Mouse (Mus musculus) CH12.LX (cell line): ENCODE measurements around the gene Tmem87b. TPM values are rescaled to one million over a fixed set of nuclear protein-coding genes. Genes with fewer than 3 reads are reported as not detected.
A peak's percentile ranks its signal among the peaks of the same experiment; 100 is the strongest.

Experiments
- DNase-seq: peaks from one replicate; pipeline ENCODE4 v3.0.0-alpha.2; 2013; ENCODE audit errors: extremely low read depth
- H3K27ac ChIP-seq: 2 replicates; pipeline ENCODE4 v1.5.1; 2012; ENCODE audit warnings: low read depth, mild to moderate bottlenecking, control low read depth, moderate library complexity; ENCODE audit not compliant: insufficient read depth
- H3K27me3 ChIP-seq: replicated peaks from 2 replicates; pipeline ENCODE3; 2012; ENCODE audit warnings: inconsistent platforms
- H3K36me3 ChIP-seq, 2 experiments: replicated peaks in 1 of 2; 2 replicates each; pipeline versions ENCODE3 to v1.6.1; 2012; ENCODE audit warnings: inconsistent platforms in 1 of 2, low read length in 1 of 2, mild to moderate bottlenecking in 1 of 2, mixed read lengths in 1 of 2, moderate library complexity in 1 of 2; ENCODE audit not compliant: control insufficient read depth in 1 of 2, insufficient read depth in 1 of 2
- H3K4me1 ChIP-seq, 2 experiments: 2 replicates each; pipeline ENCODE4 v1.6.1; 2012; ENCODE audit warnings: inconsistent platforms in 1 of 2, moderate library complexity in 1 of 2; ENCODE audit not compliant: insufficient read depth in 2 of 2, control insufficient read depth in 1 of 2
- H3K4me2 ChIP-seq: 2 replicates; pipeline ENCODE4 v1.6.1; 2012; ENCODE audit warnings: low read depth, mild to moderate bottlenecking, control low read depth; ENCODE audit not compliant: poor library complexity, insufficient read depth, severe bottlenecking
- H3K4me3 ChIP-seq, 3 experiments: fragments of 150-350 bp in 1 of 3; sonication (generic) in 1 of 3; replicated peaks in 1 of 3; 2 replicates each; pipeline versions ENCODE3 to v1.5.1; 2011 to 2012; ENCODE audit warnings: low read depth in 2 of 3, low read length in 2 of 3, mild to moderate bottlenecking in 2 of 3, moderate library complexity in 2 of 3, control low read depth in 1 of 3, improper control_type of control experiment in 1 of 3, inconsistent platforms in 1 of 3, mixed read lengths in 1 of 3; ENCODE audit not compliant: poor library complexity in 1 of 3
- H3K79me2 ChIP-seq: replicated peaks from 2 replicates; pipeline ENCODE4 v1.6.1; 2012; ENCODE audit warnings: mild to moderate bottlenecking, moderate library complexity; ENCODE audit not compliant: control insufficient read depth, poor library complexity, insufficient read depth, severe bottlenecking; ENCODE audit errors: extremely low read depth
- H3K9ac ChIP-seq: 2 replicates; pipeline ENCODE4 v1.6.1; 2012; ENCODE audit warnings: low read depth, mild to moderate bottlenecking, control low read depth, moderate library complexity; ENCODE audit not compliant: insufficient read depth
- H3K9me3 ChIP-seq: replicated peaks from 2 replicates; pipeline ENCODE3; 2012; ENCODE audit warnings: low read length, inconsistent platforms, mixed read lengths
- BHLHE40 ChIP-seq: IDR thresholded peaks from 2 replicates; pipeline ENCODE4 v1.6.1; 2011; ENCODE audit warnings: mild to moderate bottlenecking, low read depth, low read length, improper control_type of control experiment
- CHD1 ChIP-seq: IDR thresholded peaks from 2 replicates; pipeline ENCODE4 v1.6.1; 2012; ENCODE audit warnings: low read depth, low read length, improper control_type of control experiment, inconsistent platforms
- CHD2 ChIP-seq: IDR thresholded peaks from 2 replicates; pipeline ENCODE4 v1.6.1; 2011; ENCODE audit warnings: low read length, improper control_type of control experiment
- CTCF ChIP-seq, 2 experiments: IDR thresholded peaks in 1 of 2; conservative IDR thresholded peaks in 1 of 2; 2 replicates each; pipeline ENCODE4 v1.5.1; 2011 to 2012; ENCODE audit warnings: low read depth in 2 of 2, low read length in 2 of 2, improper control_type of control experiment in 1 of 2, inconsistent platforms in 1 of 2, mild to moderate bottlenecking in 1 of 2, moderate library complexity in 1 of 2
- E2F4 ChIP-seq: IDR thresholded peaks from 2 replicates; pipeline ENCODE4 v1.6.1; 2011; ENCODE audit warnings: low read depth, low read length, improper control_type of control experiment; ENCODE audit not compliant: insufficient replicate concordance
- ELF1 ChIP-seq: IDR thresholded peaks from 2 replicates; pipeline ENCODE4 v1.6.1; 2014; ENCODE audit warnings: low read depth, mild to moderate bottlenecking, inconsistent platforms, low read length, improper control_type of control experiment
- EP300 ChIP-seq: IDR thresholded peaks from 2 replicates; pipeline ENCODE4 v1.6.1; 2011; ENCODE audit warnings: low read length, improper control_type of control experiment
- ETS1 ChIP-seq: conservative IDR thresholded peaks from 2 replicates; pipeline ENCODE4 v1.6.1; 2012; ENCODE audit warnings: low read depth, mild to moderate bottlenecking, inconsistent platforms, low read length, improper control_type of control experiment, moderate library complexity
- GABPA ChIP-seq: IDR thresholded peaks from 2 replicates; pipeline ENCODE4 v1.6.1; 2012; ENCODE audit warnings: low read depth, low read length, improper control_type of control experiment, inconsistent platforms; ENCODE audit not compliant: insufficient replicate concordance
- HCFC1 ChIP-seq: IDR thresholded peaks from 2 replicates; pipeline ENCODE4 v1.6.1; 2012; ENCODE audit warnings: low read depth, mild to moderate bottlenecking, inconsistent platforms, low read length, improper control_type of control experiment
- IRF4 ChIP-seq: IDR thresholded peaks from 2 replicates; pipeline ENCODE4 v1.6.1; 2014; ENCODE audit warnings: low read depth, mild to moderate bottlenecking, inconsistent platforms, low read length, improper control_type of control experiment
- JUN ChIP-seq: IDR thresholded peaks from 2 replicates; pipeline ENCODE4 v1.6.1; 2011; ENCODE audit warnings: low read depth, mild to moderate bottlenecking, low read length, improper control_type of control experiment, moderate library complexity; ENCODE audit not compliant: insufficient read depth
- JUND ChIP-seq: conservative IDR thresholded peaks from 2 replicates; pipeline ENCODE4 v1.6.1; 2011; ENCODE audit warnings: low read depth, low read length, improper control_type of control experiment
- KAT2A ChIP-seq: IDR thresholded peaks from 2 replicates; pipeline ENCODE4 v1.6.1; 2012; ENCODE audit warnings: low read length, improper control_type of control experiment, inconsistent platforms; ENCODE audit not compliant: insufficient replicate concordance
- MAFK ChIP-seq: IDR thresholded peaks from 2 replicates; pipeline ENCODE4 v1.6.1; 2011; ENCODE audit warnings: low read length, improper control_type of control experiment; ENCODE audit not compliant: insufficient replicate concordance
- MAX ChIP-seq: IDR thresholded peaks from 2 replicates; pipeline ENCODE4 v1.6.1; 2011; ENCODE audit warnings: low read length, improper control_type of control experiment
- MAZ ChIP-seq: IDR thresholded peaks from 2 replicates; pipeline ENCODE4 v1.6.1; 2012; ENCODE audit warnings: low read depth, mild to moderate bottlenecking, inconsistent platforms, low read length, improper control_type of control experiment, moderate library complexity
- MEF2A ChIP-seq: IDR thresholded peaks from 2 replicates; pipeline ENCODE4 v1.6.1; 2014; ENCODE audit warnings: low read depth, mild to moderate bottlenecking, inconsistent platforms, low read length, improper control_type of control experiment, borderline replicate concordance
- MXI1 ChIP-seq: IDR thresholded peaks from 2 replicates; pipeline ENCODE4 v1.6.1; 2011; ENCODE audit warnings: mild to moderate bottlenecking, low read depth, low read length, improper control_type of control experiment
- MYC ChIP-seq: IDR thresholded peaks from 2 replicates; pipeline ENCODE4 v1.6.1; 2011; ENCODE audit warnings: low read depth, mild to moderate bottlenecking, improper control_type of control experiment, low read length
- NELFE ChIP-seq: IDR thresholded peaks from 2 replicates; pipeline ENCODE4 v1.6.1; 2011; ENCODE audit warnings: low read depth, low read length, improper control_type of control experiment
- NRF1 ChIP-seq: IDR thresholded peaks from 2 replicates; pipeline ENCODE4 v1.6.1; 2014; ENCODE audit warnings: low read depth, mild to moderate bottlenecking, inconsistent platforms, low read length, improper control_type of control experiment, moderate library complexity
- PAX5 ChIP-seq: IDR thresholded peaks from 2 replicates; pipeline ENCODE4 v1.6.1; 2012; ENCODE audit warnings: low read length, inconsistent platforms, mixed read lengths
- POLR2A ChIP-seq: IDR thresholded peaks from 2 replicates; pipeline ENCODE4 v1.6.1; 2011; ENCODE audit warnings: low read depth, mild to moderate bottlenecking, improper control_type of control experiment, low read length
- POLR2AphosphoS2 ChIP-seq: IDR thresholded peaks from 2 replicates; pipeline ENCODE4 v1.6.1; 2011; ENCODE audit warnings: low read depth, low read length, improper control_type of control experiment
- RAD21 ChIP-seq: IDR thresholded peaks from 2 replicates; pipeline ENCODE4 v1.6.1; 2011; ENCODE audit warnings: low read depth, mild to moderate bottlenecking, low read length, improper control_type of control experiment, moderate library complexity
- RCOR1 ChIP-seq: conservative IDR thresholded peaks from 2 replicates; pipeline ENCODE4 v1.6.1; 2012; ENCODE audit warnings: low read depth, mild to moderate bottlenecking, inconsistent platforms, low read length, improper control_type of control experiment
- SIN3A ChIP-seq: IDR thresholded peaks from 2 replicates; pipeline ENCODE4 v1.6.1; 2012; ENCODE audit warnings: low read length, improper control_type of control experiment, inconsistent platforms
- SMC3 ChIP-seq: IDR thresholded peaks from 2 replicates; pipeline ENCODE4 v1.6.1; 2011; ENCODE audit warnings: low read depth, low read length, improper control_type of control experiment
- TBP ChIP-seq: conservative IDR thresholded peaks from 2 replicates; pipeline ENCODE4 v1.6.1; 2011; ENCODE audit warnings: low read depth, low read length, improper control_type of control experiment
- TCF12 ChIP-seq: IDR thresholded peaks from 2 replicates; pipeline ENCODE4 v1.6.1; 2014; ENCODE audit warnings: low read depth, mild to moderate bottlenecking, inconsistent platforms, low read length, improper control_type of control experiment
- UBTF ChIP-seq: IDR thresholded peaks from 2 replicates; pipeline ENCODE4 v1.6.1; 2012; ENCODE audit warnings: low read depth, mild to moderate bottlenecking, inconsistent platforms, low read length, improper control_type of control experiment, moderate library complexity
- USF1 ChIP-seq: IDR thresholded peaks from 2 replicates; pipeline ENCODE4 v1.6.1; 2014; ENCODE audit warnings: low read depth, mild to moderate bottlenecking, inconsistent platforms, low read length, improper control_type of control experiment
- USF2 ChIP-seq: conservative IDR thresholded peaks from 2 replicates; pipeline ENCODE4 v1.6.1; 2011; ENCODE audit warnings: low read depth, low read length, improper control_type of control experiment
- ZC3H11A ChIP-seq: IDR thresholded peaks from 2 replicates; pipeline ENCODE4 v1.6.1; 2012; ENCODE audit warnings: low read depth, mild to moderate bottlenecking, inconsistent platforms, low read length, improper control_type of control experiment
- ZKSCAN1 ChIP-seq: IDR thresholded peaks from 2 replicates; pipeline ENCODE4 v1.6.1; 2012; ENCODE audit warnings: low read depth, inconsistent platforms, low read length, improper control_type of control experiment, borderline replicate concordance
- ZMIZ1 ChIP-seq: IDR thresholded peaks from 2 replicates; pipeline ENCODE4 v1.6.1; 2012; ENCODE audit warnings: low read depth, mild to moderate bottlenecking, inconsistent platforms, low read length, improper control_type of control experiment
- ZNF384 ChIP-seq: IDR thresholded peaks from 2 replicates; pipeline ENCODE4 v1.6.1; 2012; ENCODE audit warnings: low read depth, low read length, improper control_type of control experiment, inconsistent platforms
- dilution Hi-C: fragments of 300-500 bp; cut with MboI; formaldehyde crosslinking; loops from 2 replicates; pipeline ENCODE4 v1.14.3; 2020; ENCODE audit warnings: low sequenced_read_pairs; ENCODE audit not compliant: extremely low pct_unique_long_range_greater_than_20kb, extremely low pct_ligation_motif_present
- in situ Hi-C: fragments of 300-500 bp; cut with MboI; formaldehyde crosslinking; loops from 3 replicates; pipeline ENCODE4 v1.14.3; 2019; ENCODE audit warnings: low sequenced_read_pairs, low pct_ligation_motif_present, low pct_unique_long_range_greater_than_20kb, mixed read lengths
- polyA plus RNA-seq: library from polyadenylated mRNA; unstranded; fragments of >175 nt; gene quantifications from 2 replicates; pipeline ENCODE4 v1.2.1, GENCODE M21; 2012; ENCODE audit warnings: low read depth; ENCODE audit not compliant: insufficient read length
- total RNA-seq, 2 experiments: library from RNA; depleted of rRNA; stranded (reverse); fragments of 300-350 nt in 1 of 2; fragments of >200 nt in 1 of 2; gene quantifications; 2 replicates each; pipeline ENCODE4 v1.2.3; 2012 to 2014

The Tmem87b gene
- total RNA-seq (2012; rRNA removed) (4.3 and 5.3 TPM in 2 replicates), total RNA-seq (2014; rRNA removed) (6.6 and 8.1 TPM in 2 replicates), polyA plus RNA-seq (5.4 and 6.2 TPM in 2 replicates)

- peak within 1 kb of the TSS; percentile 73 to 89 (median 78) for H3K4me3 ChIP-seq
- dilution Hi-C loops, result no loop called here
- H3K27ac ChIP-seq, result peak within 1 kb of the TSS; percentile 55
- peak within 1 kb of the TSS; percentile 51 for H3K9ac ChIP-seq
- H3K4me1 ChIP-seq, result peaks cover 0 to 11% of the 10 kb centered on the region in 2 experiments; a peak in 3 of 4 replicates
- DNase-seq, result peak; percentile 97
- H3K79me2 ChIP-seq, result 0 out of 2 replicates have a peak, but pooled peaks cover 3% of the 10 kb centered on the region
- H3K36me3 ChIP-seq, result peaks cover 0 to 7% of the 10 kb centered on the region in 2 experiments
- in situ Hi-C loops, result loop anchor here (5.0 kb wide), 1 partner anchor 121 kb away; the partner anchor contains the start of gene Mertk
- TF ChIP-seq TCF12 (peak; percentile 88), ZMIZ1 (peak; percentile 84; the same call in 1 of the 2 replicates), TBP (no peak), POLR2A (peak; percentile 95), PAX5 (no peak), CHD2 (peak; percentile 16; the same call in 1 of the 2 replicates), E2F4 (no peak), MEF2A (no peak), ETS1 (no peak), EP300 (no peak), BHLHE40 (peak; percentile 33; the same call in 1 of the 2 replicates), CTCF (conservative IDR thresholded peaks at IDR 0.05 in 1 of 2, IDR thresholded peaks at IDR 0.05 in 1 of 2; ENCODE audit: low read depth in 2 of 2, low read length in 2 of 2) (no peak), UBTF (no peak), KAT2A (no peak), NRF1 (peak; percentile 75), SIN3A (no peak), MAX (no peak; the same call in 1 of the 2 replicates), GABPA (no peak), ELF1 (peak; percentile 75), JUN (no peak), IRF4 (no peak), ZKSCAN1 (no peak), CHD1 (no peak), SMC3 (no peak), POLR2AphosphoS2 (no peak), USF2 (no peak), RCOR1 (no peak), ZC3H11A (no peak), USF1 (no peak), MYC (no peak), JUND (no peak), MAZ (peak; percentile 67; the same call in 1 of the 2 replicates), ZNF384 (no peak), HCFC1 (peak; percentile 45; the same call in 1 of the 2 replicates), MAFK (no peak), MXI1 (no peak; the same call in 1 of the 2 replicates), RAD21 (no peak), NELFE (peak; percentile 90)
- no peaks in the 10 kb centered on the region for H3K9me3 ChIP-seq
- H3K4me2 ChIP-seq, result peak within 1 kb of the TSS; percentile 91
- no peaks in the 10 kb centered on the region for H3K27me3 ChIP-seq
Measured at GRCm38 (mm10) chr2:128817786-128818681, at the start of gene Tmem87b. TSS of gene Tmem87b (plus strand) at chr2:128818118.
